Mouse (Mus musculus): ENCODE results near the gene Lingo1. TPM values are rescaled to one million over a fixed set of nuclear protein-coding genes. Genes with fewer than 3 reads are reported as not detected.

The Lingo1 gene
- polyA plus RNA-seq, 1 experiment from 2014 or later, result 93.4 TPM

- ATAC-seq (ENCODE audit: low FRiP score, low read depth), result peak; percentile 13
- H3K4me2 ChIP-seq, result peak overlapping the region; percentile 89
- peak overlapping the region; percentile 96 for H3K9ac ChIP-seq
- WGBS, result under 1% methylated on average over 37 of the region's 40 CpGs
- H3K4me1 ChIP-seq (replicated peaks), result peaks cover 65% of the 10 kb centered on the region
- no peaks in the 10 kb centered on the region for H3K36me3 ChIP-seq
- H3K27ac ChIP-seq (replicated peaks), result peak overlapping the region; percentile 95
- H3K4me3 ChIP-seq, result peak overlapping the region; percentile 93
- no peaks in the 10 kb centered on the region for H3K9me3 ChIP-seq
- peaks cover 19% of the 10 kb centered on the region; the same call in 1 of the 2 replicates for H3K27me3 ChIP-seq
Measured at GRCm38 (mm10) chr9:56635121-56635497, 161.2 kb downstream of the Lingo1 start.

GRCm38 (mm10) chr9:56634406-56635120 is 161.7 kb downstream of the Lingo1 start:
- no peaks in the 10 kb centered on the region for H3K9me3 ChIP-seq
- H3K27ac ChIP-seq (replicated peaks), result peak overlapping the region; percentile 95
- peak overlapping the region; percentile 93 for H3K4me3 ChIP-seq
- peak overlapping the region; percentile 89 for H3K4me2 ChIP-seq
- WGBS, result 2% methylated on average over 24 of the region's 25 CpGs
- no peaks in the 10 kb centered on the region for H3K36me3 ChIP-seq
- H3K9ac ChIP-seq, result peak overlapping the region; percentile 96
- peaks cover 19% of the 10 kb centered on the region; the same call in 1 of the 2 replicates for H3K27me3 ChIP-seq
- peaks cover 66% of the 10 kb centered on the region for H3K4me1 ChIP-seq (replicated peaks)
- no peak for ATAC-seq (ENCODE audit: low FRiP score, low read depth)

GRCm38 (mm10) chr9:56633449-56634225 is 162.6 kb downstream of the Lingo1 start:
- Histone ChIP-seq H3K36me3 (no peaks in the 10 kb centered on the region), H3K9me3 (no peaks in the 10 kb centered on the region), H3K4me1 (replicated peaks) (peaks cover 69% of the 10 kb centered on the region), H3K27ac (replicated peaks) (peak overlapping the region; percentile 95), H3K4me3 (peak overlapping the region; percentile 93), H3K27me3 (peaks cover 12% of the 10 kb centered on the region; the same call in 1 of the 2 replicates), H3K4me2 (peak overlapping the region; percentile 89), H3K9ac (peak overlapping the region; percentile 96)
- peak; percentile 57 for ATAC-seq (ENCODE audit: low FRiP score, low read depth)
- 26% methylated on average over 13 of the region's 13 CpGs for WGBS

- no peak for ATAC-seq (ENCODE audit: low FRiP score, low read depth)
- Histone ChIP-seq H3K27ac (replicated peaks) (no peak overlapping the region), H3K27me3 (no peaks in the 10 kb centered on the region), H3K4me2 (no peak overlapping the region), H3K36me3 (no peaks in the 10 kb centered on the region), H3K4me1 (replicated peaks) (peaks cover 68% of the 10 kb centered on the region), H3K9me3 (no peaks in the 10 kb centered on the region), H3K4me3 (no peak overlapping the region), H3K9ac (no peak overlapping the region)
- WGBS, result 50% methylated on average over 4 of the region's 4 CpGs
Measured at GRCm38 (mm10) chr9:56630945-56631344, 165.3 kb downstream of the Lingo1 start.

GRCm38 (mm10) chr9:56629674-56630397 is 166.4 kb downstream of the Lingo1 start:
- H3K4me2 ChIP-seq, result no peak overlapping the region
- H3K9ac ChIP-seq, result no peak overlapping the region
- no peaks in the 10 kb centered on the region for H3K27me3 ChIP-seq
- no peak for ATAC-seq (ENCODE audit: low FRiP score, low read depth)
- H3K36me3 ChIP-seq, result no peaks in the 10 kb centered on the region
- 67% methylated on average over 5 of the region's 5 CpGs for WGBS
- H3K9me3 ChIP-seq, result no peaks in the 10 kb centered on the region
- no peak overlapping the region for H3K4me3 ChIP-seq
- peaks cover 70% of the 10 kb centered on the region for H3K4me1 ChIP-seq (replicated peaks)
- H3K27ac ChIP-seq (replicated peaks), result 0 out of 2 replicates have a peak overlapping the region, but pooled peaks have one; percentile 4

- no peak for ATAC-seq (ENCODE audit: low FRiP score, low read depth)
- Histone ChIP-seq H3K4me3 (no peak overlapping the region), H3K36me3 (no peaks in the 10 kb centered on the region), H3K4me1 (replicated peaks) (peaks cover 58% of the 10 kb centered on the region), H3K27me3 (no peaks in the 10 kb centered on the region), H3K9me3 (no peaks in the 10 kb centered on the region), H3K27ac (replicated peaks) (no peak overlapping the region), H3K9ac (no peak overlapping the region), H3K4me2 (no peak overlapping the region)
- WGBS, result 64% methylated on average over 4 of the region's 4 CpGs
Measured at GRCm38 (mm10) chr9:56627295-56627694, 169.0 kb downstream of the Lingo1 start.

GRCm38 (mm10) chr9:56624923-56625322 is 171.3 kb downstream of the Lingo1 start:
- H3K9me3 ChIP-seq, result no peaks in the 10 kb centered on the region
- no peak for ATAC-seq (ENCODE audit: low FRiP score, low read depth)
- peaks cover 4% of the 10 kb centered on the region for H3K36me3 ChIP-seq
- H3K4me1 ChIP-seq (replicated peaks), result peaks cover 44% of the 10 kb centered on the region
- no peak overlapping the region for H3K4me3 ChIP-seq
- H3K9ac ChIP-seq, result no peak overlapping the region
- no peak overlapping the region for H3K27ac ChIP-seq (replicated peaks)
- 34% methylated on average over 2 of the region's 2 CpGs for WGBS
- H3K4me2 ChIP-seq, result no peak overlapping the region
- peaks cover 4% of the 10 kb centered on the region for H3K27me3 ChIP-seq

GRCm38 (mm10) chr9:56623361-56623760 is 172.9 kb downstream of the Lingo1 start:
- peaks cover 37% of the 10 kb centered on the region for H3K4me1 ChIP-seq (replicated peaks)
- 78% methylated on average over 11 of the region's 11 CpGs for WGBS
- no peak for ATAC-seq (ENCODE audit: low FRiP score, low read depth)

GRCm38 (mm10) chr9:56622761-56623160 is 173.5 kb downstream of the Lingo1 start:
- no peak overlapping the region for H3K9ac ChIP-seq
- no peaks in the 10 kb centered on the region for H3K9me3 ChIP-seq
- no peak for ATAC-seq (ENCODE audit: low FRiP score, low read depth)
- H3K4me2 ChIP-seq, result no peak overlapping the region
- WGBS, result 49% methylated on average over 7 of the region's 7 CpGs
- H3K4me1 ChIP-seq (replicated peaks), result peaks cover 34% of the 10 kb centered on the region
- peaks cover 4% of the 10 kb centered on the region for H3K27me3 ChIP-seq
- H3K4me3 ChIP-seq, result no peak overlapping the region
- H3K36me3 ChIP-seq, result peaks cover 21% of the 10 kb centered on the region
- H3K27ac ChIP-seq (replicated peaks), result no peak overlapping the region

More at GRCm38 (mm10) chr9:56623361-56623760, 172.9 kb downstream of the Lingo1 start:
- no peaks in the 10 kb centered on the region for H3K9me3 ChIP-seq
- no peak overlapping the region for H3K9ac ChIP-seq
- H3K4me2 ChIP-seq, result no peak overlapping the region
- H3K27me3 ChIP-seq, result peaks cover 4% of the 10 kb centered on the region
- no peak overlapping the region for H3K27ac ChIP-seq (replicated peaks)
- peaks cover 18% of the 10 kb centered on the region for H3K36me3 ChIP-seq
- H3K4me3 ChIP-seq, result no peak overlapping the region

GRCm38 (mm10) chr9:56620512-56621371 is 175.5 kb downstream of the Lingo1 start:
- no peak overlapping the region for H3K4me2 ChIP-seq
- no peak overlapping the region for H3K9ac ChIP-seq
- H3K27me3 ChIP-seq, result peaks cover 4% of the 10 kb centered on the region
- peaks cover 20% of the 10 kb centered on the region; the same call in 1 of the 2 replicates for H3K4me1 ChIP-seq (replicated peaks)
- H3K36me3 ChIP-seq, result peaks cover 29% of the 10 kb centered on the region
- WGBS, result 26% methylated on average over 42 of the region's 42 CpGs
- no peak overlapping the region for H3K27ac ChIP-seq (replicated peaks)
- H3K4me3 ChIP-seq, result no peak overlapping the region
- H3K9me3 ChIP-seq, result no peaks in the 10 kb centered on the region
- ATAC-seq (ENCODE audit: low FRiP score, low read depth), result no peak

GRCm38 (mm10) chr9:56619715-56620114 is 176.6 kb downstream of the Lingo1 start:
- no peak overlapping the region for H3K27ac ChIP-seq (replicated peaks)
- H3K4me3 ChIP-seq, result no peak overlapping the region
- H3K36me3 ChIP-seq, result peaks cover 29% of the 10 kb centered on the region
- peaks cover 4% of the 10 kb centered on the region for H3K27me3 ChIP-seq
- ATAC-seq (ENCODE audit: low FRiP score, low read depth), result no peak
- H3K4me1 ChIP-seq (replicated peaks), result peaks cover 14% of the 10 kb centered on the region; the same call in 1 of the 2 replicates
- no peak overlapping the region for H3K4me2 ChIP-seq
- no peaks in the 10 kb centered on the region for H3K9me3 ChIP-seq
- no peak overlapping the region for H3K9ac ChIP-seq
- 81% methylated on average over 23 of the region's 23 CpGs for WGBS
